Mouse (Mus musculus) hindbrain, embryonic 10.5 days (tissue): ENCODE results near the gene Ect2. TPM values are rescaled to one million over a fixed set of nuclear protein-coding genes. Genes with fewer than 3 reads are reported as not detected.

Source experiments
- DNase-seq: peaks from one replicate; pipeline ENCODE4 v3.0.0-alpha.2; 2017; ENCODE audit warnings: low spot score
- H3K27ac ChIP-seq: fragments of 300-500 bp; sonication (generic); 2 replicates; pipeline ENCODE4 v1.5.1; 2016; ENCODE audit warnings: mild to moderate bottlenecking, moderate library complexity
- H3K27me3 ChIP-seq: fragments of 300-500 bp; sonication (generic); 2 replicates; pipeline ENCODE4 v1.6.1; 2016; ENCODE audit warnings: mild to moderate bottlenecking; ENCODE audit not compliant: poor library complexity, insufficient read depth, severe bottlenecking
- H3K36me3 ChIP-seq: fragments of 300-500 bp; sonication (generic); 2 replicates; pipeline ENCODE4 v1.6.1; 2016; ENCODE audit warnings: mild to moderate bottlenecking, moderate library complexity
- H3K4me1 ChIP-seq: fragments of 300-500 bp; sonication (generic); replicated peaks from 2 replicates; pipeline ENCODE4 v1.6.1; 2016; ENCODE audit warnings: mild to moderate bottlenecking
- H3K4me3 ChIP-seq: fragments of 300-500 bp; sonication (generic); 2 replicates; pipeline ENCODE4 v1.5.1; 2016; ENCODE audit warnings: mild to moderate bottlenecking, moderate library complexity
- H3K9me3 ChIP-seq: fragments of 300-500 bp; sonication (generic); 2 replicates; pipeline ENCODE4 v1.6.1; 2016; ENCODE audit warnings: mild to moderate bottlenecking, moderate library complexity
- WGBS: fragments of 180-500 bp; shearing (Covaris S2); methylation state at CpG from one replicate; pipeline ENCODE4 v1.1.7; 2016; 5-methylcytosine and 5-hydroxymethylcytosine counted together
- polyA plus RNA-seq: library from polyadenylated mRNA; unstranded; fragments of >200 nt; fragmentation: Nextera tagmentation; extraction: Ambion mirVana; gene quantifications from 2 replicates; pipeline ENCODE4 v1.2.1, GENCODE M21; 2016

Ect2 gene
- polyA plus RNA-seq, 1 experiment from 2014 or later, result 65.4 TPM

DNA sequence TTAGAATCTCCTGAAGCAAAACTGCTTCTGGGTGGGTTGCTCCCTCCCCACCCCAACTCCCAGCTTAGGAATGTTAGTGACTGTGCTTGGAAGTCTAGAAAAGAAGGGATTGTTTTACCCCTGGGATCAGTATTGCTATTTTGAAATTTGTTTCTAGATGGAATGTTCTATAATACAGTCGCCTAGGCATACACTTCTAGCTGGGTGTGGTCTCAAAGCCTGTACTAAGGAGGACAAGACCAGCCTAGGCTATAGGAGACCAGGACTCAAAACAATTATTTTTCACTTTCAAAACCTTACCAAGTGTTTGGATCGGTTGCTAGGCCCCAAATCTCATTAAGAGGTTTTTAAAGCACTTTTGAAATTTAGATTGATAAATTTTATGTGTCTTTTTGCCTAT, 602 bp upstream of the Ect2 start:
- H3K9me3 ChIP-seq, result no peaks in the 10 kb centered on the region
- H3K27me3 ChIP-seq, result no peaks in the 10 kb centered on the region
- peak overlapping the region; percentile 96 for H3K27ac ChIP-seq
- peaks cover 19% of the 10 kb centered on the region for H3K36me3 ChIP-seq
- peaks cover 42% of the 10 kb centered on the region for H3K4me1 ChIP-seq
- DNase-seq, result no peak
- 57% methylated on average over 2 of the region's 2 CpGs for WGBS
- peak overlapping the region; percentile 96 for H3K4me3 ChIP-seq

GRCm38 (mm10) chr3:27153191-27153671, 447 bp downstream of the Ect2 start:
- Histone ChIP-seq H3K4me3 (peak overlapping the region; percentile 96), H3K9me3 (no peaks in the 10 kb centered on the region), H3K27ac (peak overlapping the region; percentile 96), H3K27me3 (no peaks in the 10 kb centered on the region), H3K36me3 (peaks cover 28% of the 10 kb centered on the region), H3K4me1 (peaks cover 38% of the 10 kb centered on the region)
- 0% methylated on average over 31 of the region's 31 CpGs for WGBS
- DNase-seq, result no peak

- 95% methylated on average over 7 of the region's 7 CpGs for WGBS
- H3K4me1 ChIP-seq, result no peaks in the 10 kb centered on the region
- H3K36me3 ChIP-seq, result peaks cover 98% of the 10 kb centered on the region
- no peak overlapping the region for H3K4me3 ChIP-seq
- no peak overlapping the region for H3K27ac ChIP-seq
- no peaks in the 10 kb centered on the region for H3K9me3 ChIP-seq
- H3K27me3 ChIP-seq, result no peaks in the 10 kb centered on the region
- DNase-seq, result no peak
Observed at GRCm38 (mm10) chr3:27145733-27146132, 7.9 kb downstream of the Ect2 start.

GRCm38 (mm10) chr3:27143570-27143969, 10.1 kb downstream of the Ect2 start:
- Histone ChIP-seq H3K4me3 (no peak overlapping the region), H3K27me3 (no peaks in the 10 kb centered on the region), H3K27ac (no peak overlapping the region), H3K36me3 (peaks cover 98% of the 10 kb centered on the region), H3K9me3 (no peaks in the 10 kb centered on the region), H3K4me1 (no peaks in the 10 kb centered on the region)
- WGBS, result 94% methylated on average over 7 of the region's 7 CpGs
- no peak for DNase-seq

- no peak overlapping the region for H3K4me3 ChIP-seq
- no peaks in the 10 kb centered on the region for H3K27me3 ChIP-seq
- H3K4me1 ChIP-seq, result no peaks in the 10 kb centered on the region
- H3K9me3 ChIP-seq, result no peaks in the 10 kb centered on the region
- 94% methylated on average over 8 of the region's 8 CpGs for WGBS
- H3K36me3 ChIP-seq, result peaks cover 98% of the 10 kb centered on the region
- DNase-seq, result no peak
- H3K27ac ChIP-seq, result no peak overlapping the region
Observed at GRCm38 (mm10) chr3:27140101-27140500, 13.6 kb downstream of the Ect2 start.

GRCm38 (mm10) chr3:27121864-27122450, 31.7 kb downstream of the Ect2 start:
- no peaks in the 10 kb centered on the region for H3K4me1 ChIP-seq
- no peaks in the 10 kb centered on the region for H3K27me3 ChIP-seq
- DNase-seq, result no peak
- no peaks in the 10 kb centered on the region for H3K9me3 ChIP-seq
- no peak overlapping the region for H3K4me3 ChIP-seq
- H3K27ac ChIP-seq, result no peak overlapping the region
- H3K36me3 ChIP-seq, result peaks cover 95% of the 10 kb centered on the region
- 94% methylated on average over 9 of the region's 9 CpGs for WGBS

GRCm38 (mm10) chr3:27120932-27121331, 32.7 kb downstream of the Ect2 start:
- Histone ChIP-seq H3K27ac (no peak overlapping the region), H3K36me3 (peaks cover 95% of the 10 kb centered on the region)
- 90% methylated on average over 6 of the region's 6 CpGs for WGBS

GRCm38 (mm10) chr3:27118227-27118626, 35.5 kb downstream of the Ect2 start:
- Histone ChIP-seq H3K9me3 (no peaks in the 10 kb centered on the region), H3K4me3 (no peak overlapping the region), H3K36me3 (peaks cover 89% of the 10 kb centered on the region), H3K27me3 (no peaks in the 10 kb centered on the region), H3K4me1 (no peaks in the 10 kb centered on the region), H3K27ac (no peak overlapping the region)
- DNase-seq, result no peak
- WGBS, result 90% methylated on average over 4 of the region's 4 CpGs

More at GRCm38 (mm10) chr3:27120932-27121331, 32.7 kb downstream of the Ect2 start:
- Histone ChIP-seq H3K4me3 (no peak overlapping the region), H3K27me3 (no peaks in the 10 kb centered on the region), H3K4me1 (no peaks in the 10 kb centered on the region), H3K9me3 (no peaks in the 10 kb centered on the region)
- no peak for DNase-seq

DNA sequence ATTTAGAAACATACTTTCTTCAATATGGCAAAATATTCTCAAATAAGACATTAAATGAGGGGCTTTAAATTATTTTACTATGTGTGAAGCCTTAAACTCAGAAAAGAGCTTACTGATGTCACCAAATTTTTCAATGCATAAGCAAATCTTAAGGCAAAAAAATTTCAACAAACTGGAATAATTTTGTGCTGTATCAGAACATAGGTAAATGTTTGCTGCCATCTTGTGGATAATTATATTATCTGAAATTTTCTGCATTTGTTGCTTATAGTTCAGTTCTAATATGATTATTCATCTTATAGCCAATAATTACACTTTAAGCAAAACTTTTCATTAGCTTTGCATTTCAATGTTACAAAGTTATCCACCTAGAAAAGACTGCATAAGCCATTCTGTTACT, 42.8 kb downstream of the Ect2 start:
- H3K9me3 ChIP-seq, result no peaks in the 10 kb centered on the region
- H3K4me1 ChIP-seq, result no peaks in the 10 kb centered on the region
- no peak for DNase-seq
- H3K36me3 ChIP-seq, result peaks cover 85% of the 10 kb centered on the region
- no peak overlapping the region for H3K27ac ChIP-seq
- H3K27me3 ChIP-seq, result no peaks in the 10 kb centered on the region
- H3K4me3 ChIP-seq, result no peak overlapping the region

- WGBS, result 94% methylated on average over 4 of the region's 4 CpGs
- Histone ChIP-seq H3K4me1 (no peaks in the 10 kb centered on the region), H3K36me3 (peaks cover 83% of the 10 kb centered on the region), H3K4me3 (no peak overlapping the region), H3K9me3 (no peaks in the 10 kb centered on the region), H3K27me3 (no peaks in the 10 kb centered on the region), H3K27ac (no peak overlapping the region)
- no peak for DNase-seq
Observed at GRCm38 (mm10) chr3:27109109-27109508, 44.6 kb downstream of the Ect2 start.

- WGBS, result 86% methylated on average over 6 of the region's 6 CpGs
Observed at GRCm38 (mm10) chr3:27107142-27107541, 46.5 kb downstream of the Ect2 start.

DNA sequence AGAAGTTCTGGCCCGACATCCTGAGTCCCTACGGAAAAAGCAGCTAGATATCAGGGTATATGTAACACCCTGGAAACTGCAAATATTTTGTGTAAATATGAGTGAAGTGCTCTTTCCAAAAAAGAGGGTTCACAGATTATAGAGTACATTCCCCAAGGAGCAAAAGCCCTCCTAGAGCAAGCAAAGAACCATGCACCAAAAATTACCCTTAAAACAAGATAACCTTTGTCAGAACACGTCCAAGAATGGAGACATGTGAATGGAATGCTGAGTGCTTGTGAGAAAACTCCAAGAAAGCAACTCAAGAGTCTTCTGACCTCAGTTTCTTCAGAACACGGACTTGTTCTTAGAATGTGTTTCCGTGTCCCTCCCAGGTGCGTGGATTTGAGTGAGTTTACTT, 50.7 kb downstream of the Ect2 start:
- Histone ChIP-seq H3K4me3 (no peak overlapping the region), H3K27ac (no peak overlapping the region), H3K9me3 (no peaks in the 10 kb centered on the region), H3K4me1 (no peaks in the 10 kb centered on the region), H3K27me3 (no peaks in the 10 kb centered on the region), H3K36me3 (peaks cover 96% of the 10 kb centered on the region)
- no peak for DNase-seq
- WGBS, result 94% methylated on average over 6 of the region's 6 CpGs

More at GRCm38 (mm10) chr3:27107142-27107541, 46.5 kb downstream of the Ect2 start:
- Histone ChIP-seq H3K27ac (no peak overlapping the region), H3K4me3 (no peak overlapping the region), H3K9me3 (no peaks in the 10 kb centered on the region), H3K36me3 (peaks cover 89% of the 10 kb centered on the region), H3K27me3 (no peaks in the 10 kb centered on the region), H3K4me1 (no peaks in the 10 kb centered on the region)
- no peak for DNase-seq

DNA sequence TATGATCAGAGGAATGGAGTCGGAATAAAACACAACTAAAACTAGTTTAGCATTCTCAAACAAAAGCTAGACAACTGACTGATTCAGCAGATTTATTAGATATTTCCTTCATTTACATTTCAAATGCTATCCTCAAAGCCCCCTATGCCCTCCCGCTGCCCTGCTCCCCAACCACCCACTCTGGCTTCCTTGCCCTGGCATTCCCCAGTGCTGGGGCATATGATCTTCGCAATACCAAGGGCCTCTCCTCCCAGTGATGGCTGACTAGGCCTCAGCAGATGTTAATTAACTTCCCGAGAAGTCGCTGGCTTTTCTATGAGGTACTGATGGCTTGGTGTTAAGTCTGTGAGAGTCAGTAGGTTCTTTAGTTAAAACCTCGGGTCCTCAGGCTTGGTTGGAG, 55.0 kb downstream of the Ect2 start:
- Histone ChIP-seq H3K27me3 (no peaks in the 10 kb centered on the region), H3K9me3 (no peaks in the 10 kb centered on the region), H3K27ac (no peak overlapping the region), H3K36me3 (peaks cover 98% of the 10 kb centered on the region), H3K4me1 (no peaks in the 10 kb centered on the region), H3K4me3 (no peak overlapping the region)
- no peak for DNase-seq
- WGBS, result 92% methylated on average over 6 of the region's 6 CpGs

DNA sequence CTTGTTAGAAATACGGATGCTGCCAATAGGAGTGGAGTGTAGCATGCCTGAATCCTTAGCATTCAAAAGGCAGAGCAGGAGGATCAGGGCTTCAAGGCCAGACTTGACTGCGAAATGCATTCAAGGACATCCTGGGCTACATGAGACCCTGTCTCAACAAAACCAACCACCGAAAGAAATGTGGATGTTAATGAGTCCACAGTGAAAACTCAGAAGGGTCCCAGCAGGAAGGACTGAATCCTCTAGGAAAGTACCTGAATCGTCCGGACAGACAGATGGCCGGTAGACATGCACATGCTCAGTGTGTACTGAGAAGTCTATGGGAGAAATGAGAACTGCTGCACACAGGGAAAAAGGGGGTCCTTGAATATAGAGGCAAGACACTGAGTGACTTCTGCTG, 67.5 kb downstream of the Ect2 start:
- H3K4me3 ChIP-seq, result no peak overlapping the region
- H3K9me3 ChIP-seq, result no peaks in the 10 kb centered on the region
- peaks cover 63% of the 10 kb centered on the region for H3K36me3 ChIP-seq
- no peak for DNase-seq
- H3K4me1 ChIP-seq, result no peaks in the 10 kb centered on the region
- 98% methylated on average over 6 of the region's 6 CpGs for WGBS
- H3K27ac ChIP-seq, result no peak overlapping the region
- H3K27me3 ChIP-seq, result no peaks in the 10 kb centered on the region
